Mouse (Mus musculus): ENCODE data around the gene Usp27x. TPM values are rescaled to one million over a fixed set of nuclear protein-coding genes. Genes with fewer than 3 reads are reported as not detected.
A peak's percentile ranks its signal among the peaks of the same experiment; 100 is the strongest.

Usp27x gene
- 0.75 TPM in 2 replicates for polyA plus RNA-seq (2014; fragmentation: Nextera tagmentation; extraction: Ambion mirVana)

DNA sequence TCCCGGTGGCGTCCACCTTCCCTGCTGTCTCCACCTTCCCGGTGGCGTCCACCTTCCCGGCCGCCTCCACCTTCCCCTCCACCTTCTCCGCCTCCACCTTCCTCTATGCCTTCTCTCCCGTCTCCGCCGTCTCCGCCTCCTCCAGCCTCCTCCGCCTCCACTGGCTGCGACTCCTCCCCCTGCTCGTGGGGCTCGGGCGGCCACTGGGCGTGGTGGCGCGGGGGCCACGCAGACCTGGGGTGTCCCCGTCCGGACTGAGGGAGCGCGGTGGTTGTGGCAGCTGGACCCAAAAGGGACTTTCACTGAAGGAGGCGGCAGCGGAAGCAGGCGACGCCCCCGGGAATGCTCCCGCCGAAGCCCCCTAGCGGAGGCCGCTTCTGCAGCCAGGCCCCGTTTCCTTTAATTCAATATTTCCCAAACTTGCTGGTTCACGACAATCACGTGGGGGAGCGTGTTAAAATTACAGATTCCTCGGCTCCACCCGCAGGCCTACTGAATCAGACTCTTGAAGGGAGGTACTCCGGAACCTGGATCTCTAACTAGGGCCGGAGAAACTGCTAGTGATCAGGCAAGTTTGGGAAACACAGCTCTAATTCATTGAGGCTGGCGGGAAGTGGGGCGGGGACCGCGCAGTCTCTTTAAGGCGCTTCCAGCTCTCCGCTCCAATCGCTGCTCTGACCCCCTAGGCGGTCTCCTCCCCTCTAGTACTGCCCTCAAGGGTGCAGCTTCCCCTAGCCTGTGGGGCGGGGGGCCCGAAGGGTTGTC lies at the start of gene Usp27x:
Gene Usp27x, minus strand, starts transcription at position 115 of the 765 bp plus-strand sequence.
- Histone ChIP-seq H3K9me3 (replicated peaks; ENCODE audit: control insufficient read depth, low read length) (no peaks in the 10 kb centered on the region), H3K27me3 (replicated peaks; ENCODE audit: control insufficient read depth, insufficient read depth, low read length) (no peaks in the 10 kb centered on the region), H3K9ac (ENCODE audit: low read length) (peak within 1 kb of the TSS; percentile 71), H3K36me3 (ENCODE audit: control insufficient read depth, insufficient read depth, low read length) (no peaks in the 10 kb centered on the region), H3K27ac (ENCODE audit: low read depth, low read length) (peak within 1 kb of the TSS; percentile 83), H3K4me3 (ENCODE audit: low read depth, low read length) (peak within 1 kb of the TSS; percentile 49), H3K4me2 (ENCODE audit: low read length) (peak within 1 kb of the TSS; percentile 70), H3K4me1 (ENCODE audit: control insufficient read depth, insufficient read depth, low read length) (no peaks in the 10 kb centered on the region; the same call in 1 of the 2 replicates)
- ATAC-seq = peak; percentile 90
- DNase-seq (ENCODE audit: low spot score) = peak; percentile 77
- 34% methylated on average over 48 of the region's 51 CpGs for WGBS

DNA sequence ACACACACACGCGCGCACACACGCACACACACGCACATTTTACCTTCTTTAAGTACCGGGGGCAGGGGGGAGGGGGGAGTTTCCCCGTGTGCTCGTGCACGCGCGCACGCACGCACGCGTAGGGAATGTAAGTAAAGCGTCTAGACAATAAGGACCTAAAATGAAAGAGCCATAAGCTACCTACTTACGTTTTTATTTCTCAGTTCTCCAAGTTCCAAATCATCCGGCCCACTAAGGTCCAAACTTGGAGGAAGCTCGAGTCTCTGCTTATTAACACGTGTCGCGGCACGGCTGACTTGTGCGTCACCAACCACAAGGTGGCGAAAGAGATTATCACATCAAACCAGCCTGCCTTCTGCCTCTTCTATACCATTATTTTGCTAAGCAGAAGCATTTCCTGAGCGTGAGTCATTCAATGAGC lies 47.1 kb upstream of the Usp27x start:
- peak overlapping the region; percentile 37; the same call in 1 of the 2 replicates for H3K9ac ChIP-seq (ENCODE audit: low read length)
- H3K27ac ChIP-seq (ENCODE audit: low read depth, low read length) = no peak overlapping the region
- H3K9me3 ChIP-seq (replicated peaks; ENCODE audit: control insufficient read depth, low read length) = no peaks in the 10 kb centered on the region
- H3K4me2 ChIP-seq (ENCODE audit: low read length) = peak overlapping the region; percentile 55
- WGBS = 37% methylated on average over 26 of the region's 26 CpGs
- no peaks in the 10 kb centered on the region for H3K27me3 ChIP-seq (replicated peaks; ENCODE audit: control insufficient read depth, insufficient read depth, low read length)
- peak; percentile 85 for DNase-seq (ENCODE audit: low spot score)
- H3K36me3 ChIP-seq (ENCODE audit: control insufficient read depth, insufficient read depth, low read length) = no peaks in the 10 kb centered on the region
- no peaks in the 10 kb centered on the region for H3K4me1 ChIP-seq (ENCODE audit: control insufficient read depth, insufficient read depth, low read length)
- H3K4me3 ChIP-seq (ENCODE audit: low read depth, low read length) = peak overlapping the region; percentile 34
- ATAC-seq = peak; percentile 82

DNA sequence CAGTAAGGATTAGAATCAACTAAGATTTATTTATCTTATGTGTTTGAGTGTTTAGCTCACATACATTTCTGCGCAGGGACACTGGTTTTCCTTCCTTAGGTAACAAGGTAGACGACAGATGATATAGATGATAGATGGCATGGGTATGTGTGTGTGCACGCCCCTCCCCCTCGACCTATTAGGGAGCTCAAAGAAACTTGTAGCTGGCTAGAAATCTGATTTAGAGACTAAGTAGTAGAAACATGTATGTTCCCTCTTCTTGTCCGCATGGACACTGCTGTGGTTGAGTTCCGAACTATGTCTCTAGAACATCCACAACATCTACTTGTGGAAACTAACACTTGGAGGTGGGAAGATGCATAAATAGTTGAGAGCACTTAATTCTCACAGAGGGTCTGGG lies 46.5 kb upstream of the Usp27x start:
- no peak for ATAC-seq
- no peaks in the 10 kb centered on the region for H3K36me3 ChIP-seq (ENCODE audit: control insufficient read depth, insufficient read depth, low read length)
- H3K27me3 ChIP-seq (replicated peaks; ENCODE audit: control insufficient read depth, insufficient read depth, low read length) = no peaks in the 10 kb centered on the region
- DNase-seq (ENCODE audit: low spot score) = no peak
- peak overlapping the region; percentile 34 for H3K4me3 ChIP-seq (ENCODE audit: low read depth, low read length)
- H3K27ac ChIP-seq (ENCODE audit: low read depth, low read length) = no peak overlapping the region
- WGBS = 71% methylated on average over 6 of the region's 6 CpGs
- H3K9ac ChIP-seq (ENCODE audit: low read length) = no peak overlapping the region
- no peaks in the 10 kb centered on the region for H3K4me1 ChIP-seq (ENCODE audit: control insufficient read depth, insufficient read depth, low read length)
- peak overlapping the region; percentile 55 for H3K4me2 ChIP-seq (ENCODE audit: low read length)
- H3K9me3 ChIP-seq (replicated peaks; ENCODE audit: control insufficient read depth, low read length) = no peaks in the 10 kb centered on the region

DNA sequence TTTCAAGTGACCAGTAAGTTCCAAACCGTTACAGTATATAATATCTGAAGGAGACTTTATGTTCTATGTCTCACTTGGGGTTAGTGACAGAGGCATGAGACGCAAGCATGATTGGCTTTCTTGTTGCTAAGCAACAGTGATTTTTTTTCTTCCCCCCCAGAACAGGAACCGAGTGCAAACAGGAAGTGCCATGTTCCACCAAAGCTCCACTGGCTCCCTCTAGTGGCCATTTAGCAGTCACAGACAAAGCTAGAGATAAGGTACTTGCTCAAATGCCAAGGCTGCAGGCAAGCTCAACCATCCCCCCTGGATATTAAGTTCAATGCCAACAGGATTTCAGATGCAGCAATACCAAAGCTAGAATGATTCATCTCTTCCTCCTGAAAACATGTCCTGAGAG lies 45.4 kb upstream of the Usp27x start:
- no peak overlapping the region for H3K9ac ChIP-seq (ENCODE audit: low read length)
- no peak overlapping the region for H3K27ac ChIP-seq (ENCODE audit: low read depth, low read length)
- no peaks in the 10 kb centered on the region for H3K27me3 ChIP-seq (replicated peaks; ENCODE audit: control insufficient read depth, insufficient read depth, low read length)
- ATAC-seq (peak; percentile 58), DNase-seq (ENCODE audit: low spot score) (peak; percentile 92)
- no peaks in the 10 kb centered on the region for H3K4me1 ChIP-seq (ENCODE audit: control insufficient read depth, insufficient read depth, low read length)
- 40% methylated on average over 3 of the region's 3 CpGs for WGBS
- 0 out of 2 replicates have a peak overlapping the region, but pooled peaks have one; percentile 3 for H3K4me2 ChIP-seq (ENCODE audit: low read length)
- no peak overlapping the region for H3K4me3 ChIP-seq (ENCODE audit: low read depth, low read length)
- no peaks in the 10 kb centered on the region for H3K36me3 ChIP-seq (ENCODE audit: control insufficient read depth, insufficient read depth, low read length)
- no peaks in the 10 kb centered on the region for H3K9me3 ChIP-seq (replicated peaks; ENCODE audit: control insufficient read depth, low read length)

DNA sequence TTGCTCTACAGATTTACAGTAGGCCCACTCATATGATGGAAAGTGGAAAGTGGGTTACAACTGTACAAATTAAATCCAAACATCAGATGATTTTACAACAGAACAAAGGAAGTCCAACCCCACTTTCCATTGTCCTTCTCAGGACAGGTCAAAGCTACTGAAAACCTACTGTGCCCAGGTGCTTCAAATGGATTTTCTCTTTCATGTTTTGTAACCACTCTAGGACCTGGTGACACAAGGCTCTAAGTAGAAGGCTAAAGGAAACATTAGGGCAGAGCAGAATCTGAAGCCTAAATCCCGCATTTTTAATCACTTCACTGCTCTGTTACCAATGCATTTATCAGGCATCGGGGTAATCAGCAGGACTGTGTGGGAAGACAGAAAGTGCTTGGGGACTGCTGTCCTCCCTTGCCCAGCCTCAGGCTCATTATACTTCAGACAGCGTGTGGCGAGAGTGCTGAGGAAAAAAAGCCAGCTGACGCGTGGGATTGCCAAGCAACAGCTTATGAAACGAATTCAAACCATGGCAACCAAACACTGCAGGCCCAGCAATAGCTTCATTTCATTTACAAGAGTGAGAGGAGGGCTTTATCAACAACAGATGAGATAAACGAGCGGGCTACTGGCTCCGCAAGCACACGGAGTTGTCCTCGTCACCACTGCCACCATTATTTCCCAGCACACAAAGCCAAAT lies 40.7 kb upstream of the Usp27x start:
- Histone ChIP-seq H3K9me3 (replicated peaks; ENCODE audit: control insufficient read depth, low read length) (no peaks in the 10 kb centered on the region), H3K4me2 (ENCODE audit: low read length) (peak overlapping the region; percentile 26; the same call in 1 of the 2 replicates), H3K4me1 (ENCODE audit: control insufficient read depth, insufficient read depth, low read length) (no peaks in the 10 kb centered on the region), H3K9ac (ENCODE audit: low read length) (no peak overlapping the region), H3K27me3 (replicated peaks; ENCODE audit: control insufficient read depth, insufficient read depth, low read length) (no peaks in the 10 kb centered on the region), H3K4me3 (ENCODE audit: low read depth, low read length) (no peak overlapping the region), H3K36me3 (ENCODE audit: control insufficient read depth, insufficient read depth, low read length) (no peaks in the 10 kb centered on the region), H3K27ac (ENCODE audit: low read depth, low read length) (peak overlapping the region; percentile 67)
- DNase-seq (ENCODE audit: low spot score) = peak; percentile 90
- ATAC-seq = peak; percentile 92
- 37% methylated on average over 12 of the region's 12 CpGs for WGBS

DNA sequence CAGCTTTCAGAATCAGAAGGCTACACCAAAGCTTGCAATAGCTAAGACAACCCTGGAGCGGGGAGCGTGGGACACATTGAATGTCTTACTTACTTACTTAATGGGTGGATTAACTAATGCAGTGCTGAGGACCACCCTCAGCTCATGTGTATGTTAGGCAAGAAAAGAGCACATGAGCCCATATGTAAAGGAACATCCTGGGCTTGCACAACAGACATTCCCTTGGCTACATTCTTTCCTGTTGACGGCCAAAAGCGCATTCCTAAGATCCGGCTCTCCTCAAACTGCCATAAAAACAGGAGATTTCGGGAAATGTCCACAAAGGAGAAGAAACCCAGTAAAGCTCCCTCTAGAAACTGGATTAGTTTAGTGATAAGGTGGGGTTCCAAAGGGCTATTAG lies 39.7 kb upstream of the Usp27x start:
- H3K4me1 ChIP-seq (ENCODE audit: control insufficient read depth, insufficient read depth, low read length) = no peaks in the 10 kb centered on the region
- no peak overlapping the region for H3K4me2 ChIP-seq (ENCODE audit: low read length)
- DNase-seq (ENCODE audit: low spot score) (no peak), ATAC-seq (no peak)
- H3K9ac ChIP-seq (ENCODE audit: low read length) = no peak overlapping the region
- 92% methylated on average over 6 of the region's 6 CpGs for WGBS
- H3K27me3 ChIP-seq (replicated peaks; ENCODE audit: control insufficient read depth, insufficient read depth, low read length) = no peaks in the 10 kb centered on the region
- no peaks in the 10 kb centered on the region for H3K36me3 ChIP-seq (ENCODE audit: control insufficient read depth, insufficient read depth, low read length)
- no peak overlapping the region for H3K27ac ChIP-seq (ENCODE audit: low read depth, low read length)
- H3K4me3 ChIP-seq (ENCODE audit: low read depth, low read length) = no peak overlapping the region
- no peaks in the 10 kb centered on the region for H3K9me3 ChIP-seq (replicated peaks; ENCODE audit: control insufficient read depth, low read length)

DNA sequence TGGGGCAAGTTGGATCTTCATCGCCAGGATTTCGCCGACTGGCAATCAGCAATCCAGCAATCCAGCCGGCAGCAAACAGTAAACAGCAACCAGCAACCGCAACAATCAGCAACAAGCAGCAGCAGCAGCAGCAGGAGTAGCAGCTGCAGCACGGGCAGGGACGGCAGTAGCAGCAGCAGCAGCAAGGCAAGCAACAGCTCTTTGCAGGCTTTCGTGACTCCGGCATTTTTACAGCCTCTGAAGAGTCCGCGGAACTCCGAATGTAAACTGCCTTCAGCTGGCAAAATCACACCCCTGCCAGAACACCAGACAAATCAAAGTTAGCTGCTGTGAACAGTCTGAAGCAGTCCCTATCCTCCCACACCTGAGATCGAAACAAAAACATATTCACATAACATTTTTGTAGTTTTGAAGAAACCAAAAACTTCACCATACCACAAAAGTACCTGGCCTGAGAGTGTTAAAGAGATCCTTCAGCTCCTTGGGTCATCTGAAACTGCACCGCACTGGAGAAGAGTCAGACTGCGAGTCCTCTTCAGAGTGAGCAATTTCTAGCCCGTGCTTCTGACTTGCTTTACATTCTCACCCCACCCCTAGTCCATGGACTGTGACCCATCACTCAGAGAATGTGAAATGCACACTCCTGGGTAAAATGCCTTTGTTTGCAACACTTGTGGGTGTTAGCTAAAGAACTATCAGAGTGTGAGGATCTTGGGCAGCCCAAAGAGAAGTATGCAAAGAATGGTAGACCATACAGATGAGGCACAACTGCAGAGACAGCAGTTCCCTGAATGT lies 36.8 kb upstream of the Usp27x start:
- H3K9ac ChIP-seq (ENCODE audit: low read length) = no peak overlapping the region
- no peak overlapping the region for H3K27ac ChIP-seq (ENCODE audit: low read depth, low read length)
- no peaks in the 10 kb centered on the region for H3K36me3 ChIP-seq (ENCODE audit: control insufficient read depth, insufficient read depth, low read length)
- WGBS = 87% methylated on average over 16 of the region's 16 CpGs
- H3K4me2 ChIP-seq (ENCODE audit: low read length) = no peak overlapping the region
- DNase-seq (ENCODE audit: low spot score) (no peak), ATAC-seq (no peak)
- no peaks in the 10 kb centered on the region for H3K9me3 ChIP-seq (replicated peaks; ENCODE audit: control insufficient read depth, low read length)
- no peaks in the 10 kb centered on the region for H3K27me3 ChIP-seq (replicated peaks; ENCODE audit: control insufficient read depth, insufficient read depth, low read length)
- no peak overlapping the region for H3K4me3 ChIP-seq (ENCODE audit: low read depth, low read length)
- H3K4me1 ChIP-seq (ENCODE audit: control insufficient read depth, insufficient read depth, low read length) = no peaks in the 10 kb centered on the region

DNA sequence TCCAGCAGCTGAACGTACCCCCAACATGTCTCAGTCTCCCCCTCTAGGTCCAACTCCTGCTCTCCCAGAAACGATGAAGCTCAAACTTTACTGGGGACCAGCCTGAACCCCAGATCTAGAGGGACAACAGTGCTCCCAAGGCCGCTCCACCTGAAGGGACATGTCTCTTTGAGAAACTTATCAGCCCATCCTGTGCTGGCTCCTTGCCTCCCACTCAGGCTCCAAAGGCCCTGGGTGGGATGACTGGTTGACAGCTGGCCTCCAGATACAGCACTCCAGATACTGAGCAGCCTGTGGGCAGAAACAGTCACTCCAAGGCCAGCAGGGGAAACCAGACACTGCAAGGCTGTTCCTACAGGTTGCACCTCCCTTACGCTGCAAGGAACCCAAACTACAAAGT lies 956 bp upstream of the Usp27x start:
- Histone ChIP-seq H3K27me3 (replicated peaks; ENCODE audit: control insufficient read depth, insufficient read depth, low read length) (no peaks in the 10 kb centered on the region), H3K9ac (ENCODE audit: low read length) (peak overlapping the region; percentile 71), H3K9me3 (replicated peaks; ENCODE audit: control insufficient read depth, low read length) (no peaks in the 10 kb centered on the region), H3K4me2 (ENCODE audit: low read length) (peak overlapping the region; percentile 70), H3K36me3 (ENCODE audit: control insufficient read depth, insufficient read depth, low read length) (no peaks in the 10 kb centered on the region), H3K4me3 (ENCODE audit: low read depth, low read length) (peak overlapping the region; percentile 49), H3K27ac (ENCODE audit: low read depth, low read length) (0 out of 2 replicates have a peak overlapping the region, but pooled peaks have one; percentile 11), H3K4me1 (ENCODE audit: control insufficient read depth, insufficient read depth, low read length) (no peaks in the 10 kb centered on the region; the same call in 1 of the 2 replicates)
- ATAC-seq = peak; percentile 21; the same call in 1 of the 2 replicates
- no peak for DNase-seq (ENCODE audit: low spot score)
- WGBS = 63% methylated on average over 4 of the region's 4 CpGs
